Mouse (Mus musculus) lung, postnatal 0 days (tissue): ENCODE measurements at regions not wholly inside any gene's neighbourhood (a gene's known extent, or its start where the extent isn't known, plus 50 kb on each side); places are given as distances from the start of the nearest gene placed in this dataset.

Experiments used
- ATAC-seq: fragments of 200-750 bp; cut with Nextera tagmentation; 2 replicates; pipeline ENCODE4 v1.8.0; 2017; ENCODE audit warnings: moderate library complexity
- DNase-seq: peaks from one replicate; pipeline ENCODE4 v3.0.0-alpha.2; 2016; ENCODE audit warnings: low spot score
- H3K27ac ChIP-seq: fragments of 300-500 bp; sonication (generic); 2 replicates; pipeline ENCODE4 v1.5.1; 2014; ENCODE audit warnings: antibody characterized with exemption, mild to moderate bottlenecking, low read length, mixed read lengths
- H3K27me3 ChIP-seq: fragments of 300-500 bp; sonication (generic); replicated peaks from 2 replicates; pipeline ENCODE4 v1.6.1; 2014; ENCODE audit warnings: low read length, mixed read lengths; ENCODE audit not compliant: insufficient read depth
- H3K36me3 ChIP-seq: fragments of 300-500 bp; sonication (generic); 2 replicates; pipeline ENCODE4 v1.6.1; 2014; ENCODE audit warnings: low read length, mixed read lengths; ENCODE audit not compliant: insufficient read depth
- H3K4me1 ChIP-seq: fragments of 300-500 bp; sonication (generic); 2 replicates; pipeline ENCODE4 v1.6.1; 2014; ENCODE audit warnings: antibody characterized with exemption, low read depth, low read length, mixed read lengths; ENCODE audit not compliant: insufficient read depth
- H3K4me2 ChIP-seq: fragments of 300-500 bp; sonication (generic); replicated peaks from 2 replicates; pipeline ENCODE4 v1.6.1; 2014; ENCODE audit warnings: low read depth, mild to moderate bottlenecking, low read length, moderate library complexity, mixed read lengths
- H3K4me3 ChIP-seq: fragments of 300-500 bp; sonication (generic); 2 replicates; pipeline ENCODE4 v1.5.1; 2014; ENCODE audit warnings: low read depth, low read length
- H3K9ac ChIP-seq: fragments of 300-500 bp; sonication (generic); replicated peaks from 2 replicates; pipeline ENCODE4 v1.6.1; 2014; ENCODE audit warnings: low read depth, mild to moderate bottlenecking
- H3K9me3 ChIP-seq: fragments of 300-500 bp; sonication (generic); 2 replicates; pipeline ENCODE4 v1.6.1; 2016; ENCODE audit warnings: low read length, mixed read lengths
- CTCF ChIP-seq: IDR thresholded peaks from 2 replicates; pipeline ENCODE4 v1.5.1; 2016; ENCODE audit warnings: antibody characterized with exemption, mild to moderate bottlenecking
- EP300 ChIP-seq: IDR thresholded peaks from 2 replicates; pipeline ENCODE4 v1.6.1; 2016; ENCODE audit warnings: antibody characterized with exemption, mild to moderate bottlenecking, control low read depth
- WGBS: fragments of 180-500 bp; shearing (Covaris S2); extraction: QIAGEN DNeasy Blood & Tissue Kit; methylation state at CpG from one replicate; pipeline ENCODE4 v1.1.7; 2014; 5-methylcytosine and 5-hydroxymethylcytosine counted together

GRCm38 (mm10) chr16:77931025-77931723, 329.3 kb upstream of the Gm11146 start:
- TF ChIP-seq EP300 (no peak), CTCF (no peak)
- no peak for DNase-seq
- Histone ChIP-seq H3K27ac (no peak overlapping the region), H3K9ac (no peak overlapping the region), H3K4me2 (no peak overlapping the region), H3K9me3 (no peaks in the 10 kb centered on the region), H3K36me3 (no peaks in the 10 kb centered on the region), H3K4me1 (no peaks in the 10 kb centered on the region), H3K27me3 (no peaks in the 10 kb centered on the region), H3K4me3 (no peak overlapping the region)
- ATAC-seq, result no peak
- WGBS, result 70% methylated on average over 9 of the region's 9 CpGs

- ATAC-seq (no peak), DNase-seq (no peak)
- Histone ChIP-seq H3K9ac (no peak overlapping the region), H3K27me3 (no peaks in the 10 kb centered on the region), H3K9me3 (no peaks in the 10 kb centered on the region), H3K4me1 (no peaks in the 10 kb centered on the region), H3K4me3 (no peak overlapping the region), H3K4me2 (no peak overlapping the region), H3K36me3 (no peaks in the 10 kb centered on the region), H3K27ac (no peak overlapping the region)
- WGBS, result 60% methylated on average over 6 of the region's 6 CpGs
- TF ChIP-seq EP300, result no peak
- TF ChIP-seq CTCF, result no peak
Measured at GRCm38 (mm10) chr16:77914160-77915070, 312.5 kb upstream of the Gm11146 start.

- DNase-seq (no peak), ATAC-seq (no peak)
- Histone ChIP-seq H3K27me3 (no peaks in the 10 kb centered on the region), H3K9ac (no peak overlapping the region), H3K27ac (no peak overlapping the region), H3K4me3 (no peak overlapping the region), H3K4me1 (no peaks in the 10 kb centered on the region), H3K4me2 (no peak overlapping the region), H3K36me3 (no peaks in the 10 kb centered on the region), H3K9me3 (no peaks in the 10 kb centered on the region)
- WGBS, result 34% methylated on average over 2 of the region's 2 CpGs
- TF ChIP-seq CTCF (no peak), EP300 (no peak)
Measured at GRCm38 (mm10) chr16:77894247-77894646, 292.4 kb upstream of the Gm11146 start.

- TF ChIP-seq EP300 (no peak), CTCF (no peak)
- WGBS, result 61% methylated on average over 2 of the region's 2 CpGs
- H3K4me1 ChIP-seq, result no peaks in the 10 kb centered on the region
Measured at GRCm38 (mm10) chr16:77893690-77894089, 291.8 kb upstream of the Gm11146 start.

GRCm38 (mm10) chr16:77892731-77893130, 290.8 kb upstream of the Gm11146 start:
- WGBS, result 90% methylated on average over 2 of the region's 2 CpGs
- H3K4me2 ChIP-seq, result no peak overlapping the region
- no peak overlapping the region for H3K9ac ChIP-seq
- no peak for TF ChIP-seq CTCF
- TF ChIP-seq EP300, result no peak
- H3K36me3 ChIP-seq, result no peaks in the 10 kb centered on the region
- ATAC-seq, result no peak
- H3K9me3 ChIP-seq, result no peaks in the 10 kb centered on the region
- DNase-seq, result no peak
- no peaks in the 10 kb centered on the region for H3K4me1 ChIP-seq
- H3K4me3 ChIP-seq, result no peak overlapping the region
- H3K27ac ChIP-seq, result no peak overlapping the region
- no peaks in the 10 kb centered on the region for H3K27me3 ChIP-seq

More at GRCm38 (mm10) chr16:77893690-77894089, 291.8 kb upstream of the Gm11146 start:
- no peaks in the 10 kb centered on the region for H3K9me3 ChIP-seq
- no peak overlapping the region for H3K4me3 ChIP-seq
- H3K9ac ChIP-seq, result no peak overlapping the region
- ATAC-seq, result no peak
- no peaks in the 10 kb centered on the region for H3K36me3 ChIP-seq
- H3K27ac ChIP-seq, result no peak overlapping the region
- H3K4me2 ChIP-seq, result no peak overlapping the region
- DNase-seq, result no peak
- no peaks in the 10 kb centered on the region for H3K27me3 ChIP-seq

DNA sequence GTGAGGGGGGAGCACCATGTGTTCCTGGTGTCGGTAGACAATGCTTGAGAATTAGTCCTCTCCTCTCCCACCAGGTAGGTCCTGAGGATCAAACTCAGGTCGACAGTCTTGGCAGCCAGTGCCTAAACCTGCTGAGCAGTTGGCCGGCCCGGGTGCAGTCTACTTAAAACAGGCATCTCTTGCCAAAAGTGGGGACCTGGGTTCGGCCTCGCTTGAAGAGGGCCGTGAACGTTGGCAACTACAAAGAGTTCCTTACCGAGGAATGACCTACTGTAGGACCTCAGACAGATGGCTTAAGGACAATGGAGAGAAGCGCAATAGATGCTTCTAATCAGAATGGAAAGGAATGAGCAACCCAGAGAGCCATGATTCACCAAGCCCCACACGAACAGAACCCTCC, 287.5 kb upstream of the Gm11146 start:
- no peak for DNase-seq

More for the DNA sequence above, 287.5 kb upstream of the Gm11146 start:
- no peak overlapping the region for H3K9ac ChIP-seq
- H3K27me3 ChIP-seq, result no peaks in the 10 kb centered on the region
- no peaks in the 10 kb centered on the region for H3K36me3 ChIP-seq
- TF ChIP-seq CTCF, result no peak
- ATAC-seq, result no peak
- no peak overlapping the region for H3K27ac ChIP-seq
- H3K4me2 ChIP-seq, result no peak overlapping the region
- no peak overlapping the region for H3K4me3 ChIP-seq
- no peaks in the 10 kb centered on the region for H3K4me1 ChIP-seq
- no peaks in the 10 kb centered on the region for H3K9me3 ChIP-seq
- 87% methylated on average over 11 of the region's 11 CpGs for WGBS
